Mouse (Mus musculus) left cerebral cortex, adult 9 months (tissue): ENCODE results near the gene Tesk2.
A peak's percentile ranks its signal among the peaks of the same experiment; 100 is the strongest.

Experiments used
- DNase-seq, 2 experiments: peaks; one replicate each; pipeline ENCODE4 v3.0.0; 2022; ENCODE audit warnings: low spot score in 2 of 2

Gene Tesk2

DNA sequence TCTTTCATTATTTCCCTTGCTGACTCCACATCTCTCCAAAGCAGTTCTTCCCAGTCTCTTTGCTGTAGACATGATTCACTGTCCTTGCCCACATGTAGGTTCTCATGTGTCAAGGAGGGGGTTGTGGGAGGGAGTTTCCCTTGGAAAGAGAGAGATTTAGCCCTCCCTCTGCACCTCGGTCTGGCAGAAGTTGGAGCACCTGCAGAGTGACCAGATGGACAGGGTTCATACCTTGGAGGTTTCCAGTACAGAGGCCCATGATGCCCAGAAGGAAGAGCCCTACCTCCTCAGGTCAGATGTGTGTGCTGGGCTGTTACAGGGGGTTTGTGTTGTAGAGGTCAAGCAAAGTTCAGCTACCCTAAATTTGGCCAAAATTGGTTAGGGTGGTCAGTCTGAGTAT is 8.2 kb upstream of the Tesk2 start:
- no peak for DNase-seq

DNA sequence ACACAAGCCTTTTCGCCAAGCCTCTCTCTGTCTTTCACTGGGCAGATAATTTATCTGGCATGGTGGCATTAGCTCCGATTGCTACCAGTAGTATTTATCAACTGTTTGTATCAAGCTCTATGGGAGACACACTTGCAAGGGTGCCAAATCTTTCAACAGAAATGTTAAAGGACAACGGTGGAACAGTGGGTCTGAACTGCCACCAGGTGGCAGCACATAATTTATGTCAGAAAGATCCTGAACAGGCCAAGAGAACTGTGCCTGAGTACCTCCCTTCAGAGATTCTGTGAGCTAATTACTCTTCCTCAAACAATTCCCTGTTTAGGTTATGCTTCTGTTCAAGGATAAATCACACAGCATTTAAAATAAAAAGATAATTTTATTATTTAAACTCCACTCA is 1.4 kb upstream of the Tesk2 start:
- peak in 1 of 2 experiments; percentile 70 for DNase-seq

DNA sequence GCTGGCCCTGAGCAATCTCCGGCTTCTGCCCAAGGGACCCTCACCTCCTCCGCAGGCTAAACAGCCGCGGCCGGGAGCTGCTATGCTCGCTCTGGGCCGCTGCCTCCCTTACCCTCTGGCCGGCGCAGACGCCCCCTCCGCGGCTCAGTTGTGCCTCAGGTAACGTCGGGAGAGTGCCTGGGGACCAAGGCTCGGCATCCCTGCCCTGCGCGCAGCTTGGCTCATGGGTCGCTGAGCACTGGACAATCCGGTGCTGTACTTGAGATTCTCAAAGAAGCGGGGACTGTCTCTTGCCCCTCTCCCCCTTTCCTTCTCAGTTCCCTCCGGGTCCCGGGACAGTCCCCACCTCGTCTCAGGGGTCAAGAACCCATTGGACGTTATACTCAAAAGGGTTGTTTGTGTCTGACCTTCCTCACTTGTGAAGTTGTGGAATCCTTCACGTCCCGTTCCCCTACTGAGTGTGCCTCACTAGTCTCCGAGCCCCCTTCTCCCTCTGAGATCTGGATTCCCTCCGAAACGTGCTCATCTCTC is 415 bp downstream of the Tesk2 start:
- DNase-seq, result no peak

DNA sequence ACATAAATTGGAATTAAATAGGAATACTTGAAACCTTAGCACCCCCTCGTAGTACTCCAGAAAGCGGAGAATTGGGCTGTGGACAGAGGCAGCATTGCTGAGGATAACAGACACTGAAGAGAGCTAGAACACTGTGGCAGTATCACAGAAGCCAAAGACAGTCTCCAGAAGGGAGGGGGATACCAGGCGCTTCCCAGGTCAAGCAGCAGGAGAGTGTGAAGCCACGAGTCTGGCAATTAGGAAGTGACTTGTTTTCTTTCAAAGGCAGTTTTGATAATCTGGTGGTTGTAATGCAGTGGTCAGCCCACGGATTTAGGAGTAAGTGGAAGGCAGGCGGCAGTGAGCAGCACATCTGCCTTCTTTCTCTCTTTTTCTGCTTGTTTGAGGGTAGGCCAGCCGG is 1.5 kb downstream of the Tesk2 start:
- no peak for DNase-seq

DNA sequence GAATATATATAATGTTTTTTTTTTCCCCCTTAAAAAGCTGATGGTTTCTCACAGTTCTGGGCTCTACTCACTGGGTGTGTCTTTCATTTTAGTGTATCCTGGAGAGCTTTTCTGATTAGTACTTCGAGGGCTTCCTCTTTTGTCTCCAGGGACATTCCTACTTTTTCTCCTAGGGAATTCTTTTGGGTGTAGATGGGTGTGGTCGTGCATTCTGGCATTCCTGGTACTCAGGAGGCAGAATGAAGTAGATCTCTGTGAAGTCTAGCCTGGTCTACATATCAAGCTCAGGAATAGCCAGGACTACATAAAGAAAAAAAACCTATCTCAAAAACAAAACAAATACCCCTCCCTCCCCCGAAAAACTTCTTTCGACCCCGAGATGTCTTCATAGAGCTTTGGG is 4.7 kb downstream of the Tesk2 start:
- no peak for DNase-seq

DNA sequence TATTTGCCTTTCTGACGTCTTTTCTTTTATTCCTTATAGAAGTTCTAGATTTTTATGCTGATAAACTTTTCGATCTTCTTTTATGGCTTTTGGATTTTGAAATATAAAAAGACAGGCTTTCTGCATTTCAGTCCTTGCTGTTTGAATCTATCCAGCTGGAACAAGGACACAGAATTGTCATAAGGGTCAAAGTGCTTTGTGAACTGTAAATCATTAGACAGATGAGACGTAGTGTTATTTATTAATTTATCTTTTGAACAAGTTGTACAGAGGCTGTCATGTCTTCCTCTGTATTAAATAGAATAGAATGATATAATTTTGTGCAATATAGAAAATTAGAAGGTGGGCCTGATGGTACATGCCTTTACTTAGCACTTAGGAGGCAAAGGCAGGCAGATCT is 6.7 kb downstream of the Tesk2 start:
- no peak for DNase-seq

DNA sequence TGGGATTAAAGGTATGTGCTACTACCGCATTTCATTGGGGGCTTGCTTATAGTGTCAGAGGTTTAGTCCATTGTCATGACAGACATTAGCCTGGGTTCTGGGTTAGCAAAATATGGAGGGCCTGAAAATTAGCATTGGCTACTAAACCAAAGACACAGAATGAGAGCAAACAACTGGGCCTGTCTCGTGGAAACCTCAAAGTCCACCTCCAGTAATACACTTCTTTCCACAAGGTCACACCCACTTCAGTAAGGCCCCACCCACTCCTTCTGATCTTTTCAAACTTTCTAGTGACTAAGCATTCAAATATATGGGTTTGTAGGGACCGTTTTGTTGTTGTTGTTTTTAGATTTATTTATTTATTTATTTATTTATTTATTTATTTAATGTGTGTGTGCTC is 8.8 kb downstream of the Tesk2 start:
- no peak for DNase-seq

DNA sequence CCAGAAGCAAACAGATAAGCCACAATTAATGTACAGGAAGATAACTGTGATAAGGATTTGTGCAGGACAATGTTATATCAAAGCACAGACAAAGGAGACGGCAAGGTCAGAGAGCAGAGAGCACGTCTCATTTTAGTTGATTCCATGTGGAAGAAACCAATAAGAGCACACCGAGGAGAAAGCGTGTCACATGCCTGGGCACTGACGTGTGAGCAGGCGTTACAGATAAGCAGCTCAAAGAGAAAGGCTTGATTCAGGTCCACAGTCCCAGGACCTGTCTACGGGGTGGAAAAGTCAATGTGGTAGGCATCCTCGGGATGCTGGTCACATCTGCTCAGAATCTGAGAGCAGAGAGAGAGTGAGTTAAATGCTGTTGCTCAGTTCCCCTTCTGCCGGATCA is 10.3 kb downstream of the Tesk2 start:
- no peak for DNase-seq

DNA sequence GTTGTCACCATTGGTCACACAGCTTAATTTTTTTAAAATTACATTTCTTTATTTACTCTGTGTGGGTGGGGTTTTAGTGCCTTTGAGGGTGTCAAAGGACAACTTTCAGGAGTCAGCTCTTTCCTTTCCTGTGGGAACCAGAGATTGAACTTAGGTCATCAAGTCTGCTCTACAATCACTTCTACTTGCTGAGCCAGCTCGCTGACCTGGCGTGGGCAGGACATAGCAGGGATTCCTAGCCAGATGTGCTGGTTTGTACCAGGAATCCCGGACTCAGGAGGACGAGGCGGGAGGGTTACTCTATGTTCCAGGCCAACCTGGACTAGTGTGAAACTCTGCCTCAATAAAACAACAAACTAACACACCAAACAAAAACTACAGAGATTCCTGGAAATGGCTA is 11.6 kb downstream of the Tesk2 start:
- no peak for DNase-seq

DNA sequence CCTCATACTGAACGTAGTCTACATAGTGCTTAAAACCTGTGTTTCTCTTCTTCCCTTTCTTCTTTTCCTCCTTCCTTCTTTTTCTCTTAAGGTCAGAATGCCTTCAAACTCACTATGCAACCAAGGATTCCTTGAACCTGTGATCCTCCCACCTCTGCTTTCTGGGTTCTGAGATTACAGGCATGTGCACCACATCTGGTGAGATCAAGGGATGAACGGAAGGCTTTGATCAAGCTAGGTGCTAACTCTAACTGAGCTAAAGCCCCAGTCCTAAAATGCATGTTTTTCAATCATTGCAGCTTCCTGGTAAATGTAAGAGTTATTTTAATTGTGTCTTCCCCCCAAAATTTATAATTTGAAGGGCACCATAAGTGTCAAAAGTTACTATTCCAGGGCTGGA is 14.2 kb downstream of the Tesk2 start:
- DNase-seq, result no peak

DNA sequence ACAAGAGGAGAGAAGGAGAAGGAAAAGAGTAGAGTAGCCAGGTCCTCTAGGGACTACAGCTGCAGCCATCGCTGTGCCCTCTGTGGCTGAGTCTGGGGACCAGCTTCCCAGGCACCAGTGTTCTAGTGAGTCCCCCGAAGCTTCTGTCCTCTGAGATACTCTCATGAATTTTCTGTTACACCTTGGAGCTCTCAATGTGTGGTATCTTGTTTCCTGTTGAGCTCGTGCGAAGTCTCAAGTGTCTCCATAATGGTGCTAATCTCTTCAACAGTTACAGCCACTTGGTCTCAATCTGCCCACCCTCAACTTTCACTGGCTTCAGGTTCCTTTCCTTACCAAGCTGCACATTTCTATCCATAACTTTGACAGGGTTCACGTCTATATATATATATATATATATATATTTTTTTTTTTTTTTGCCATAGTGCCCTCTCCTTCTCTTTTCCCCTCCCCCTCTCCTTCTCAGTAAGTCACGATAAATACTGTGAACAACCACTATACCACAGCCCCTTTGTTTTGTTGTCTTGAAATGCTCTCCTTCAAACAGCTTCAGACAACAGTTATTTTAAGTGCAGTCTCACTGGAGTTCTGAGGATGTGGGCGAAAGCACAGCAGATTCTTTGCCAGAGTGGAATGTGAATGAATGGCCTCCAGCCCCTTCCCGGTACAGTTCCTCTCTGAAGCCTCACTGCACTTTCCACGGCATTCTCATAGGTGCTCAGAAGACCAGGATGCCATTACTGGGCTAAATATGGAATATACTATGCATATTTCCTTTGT is 18.4 kb downstream of the Tesk2 start:
- no peak for DNase-seq

DNA sequence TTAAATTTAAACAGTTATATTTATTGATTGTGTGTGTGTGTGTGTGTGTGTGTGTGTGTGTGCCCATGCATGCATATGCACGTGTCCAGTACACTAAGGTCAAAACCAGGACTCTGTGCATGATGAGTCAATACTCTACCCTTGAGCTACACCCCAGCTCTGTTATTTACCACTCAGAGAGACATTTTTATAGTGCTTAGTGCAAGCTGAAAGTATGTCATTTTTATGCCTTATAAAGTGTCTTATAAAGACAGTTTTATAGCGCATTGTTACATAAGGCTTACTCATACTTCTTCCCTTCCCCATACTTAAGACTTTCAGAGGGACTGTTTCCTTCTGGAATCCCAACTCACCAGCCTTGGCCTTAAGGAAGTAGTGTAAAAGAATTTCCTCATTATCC is 29.0 kb downstream of the Tesk2 start:
- DNase-seq, result no peak

DNA sequence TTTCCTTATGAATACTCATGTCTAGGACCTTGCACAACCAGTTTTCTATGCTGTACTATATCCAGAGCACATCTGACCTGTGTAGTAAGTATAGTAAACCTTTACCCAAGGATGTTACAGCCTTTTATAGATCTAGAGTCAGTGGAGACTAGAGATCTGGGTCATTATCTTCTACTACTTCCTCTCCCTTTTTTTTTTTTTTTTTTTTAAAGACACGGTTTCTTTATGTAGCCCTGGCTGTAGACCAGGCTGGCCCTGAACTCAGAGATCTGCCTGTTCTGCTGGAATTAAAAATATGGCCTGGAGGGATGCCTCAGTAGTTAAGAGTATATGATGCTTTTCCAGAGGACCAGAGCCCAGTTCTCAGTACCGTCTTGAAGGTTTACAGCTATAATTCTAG is 41.2 kb downstream of the Tesk2 start:
- DNase-seq, result no peak

DNA sequence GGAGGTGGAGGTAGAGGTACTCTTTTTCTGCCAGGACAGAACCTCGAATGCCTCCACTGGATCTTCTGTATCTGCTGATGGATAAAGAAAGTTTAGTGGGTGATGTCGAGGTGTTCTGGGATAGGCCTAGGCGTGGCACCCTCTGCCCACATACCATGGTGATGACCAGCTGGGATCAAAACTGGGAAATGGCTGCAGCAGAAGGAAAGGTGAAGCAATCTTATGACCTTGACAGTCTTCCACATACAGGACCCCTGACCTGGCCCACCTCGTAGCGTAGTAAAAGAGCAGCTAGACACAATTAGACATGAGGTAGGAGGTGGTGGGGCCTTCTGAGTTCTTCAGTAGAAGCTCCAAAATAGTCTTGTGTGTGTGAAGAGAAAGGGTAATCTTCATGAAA is 43.3 kb downstream of the Tesk2 start:
- no peak for DNase-seq

DNA sequence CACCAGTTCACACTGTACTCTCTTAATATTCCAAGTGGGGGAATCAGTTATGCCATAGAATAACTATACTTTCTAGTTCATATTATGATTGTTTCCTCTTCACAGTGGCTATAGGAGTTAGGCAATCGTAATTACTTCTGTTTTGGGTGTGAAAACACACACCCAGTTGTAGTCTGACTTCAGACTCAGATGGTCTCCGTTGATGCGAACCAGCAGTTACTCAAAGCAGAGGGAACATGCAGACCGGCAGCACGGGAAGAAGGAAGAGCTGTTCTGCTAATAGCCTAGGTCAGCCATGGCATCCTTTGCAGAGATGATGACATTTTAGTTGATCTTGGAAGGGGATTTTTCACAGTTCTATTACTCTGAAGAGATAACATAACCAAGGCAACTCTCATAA is 47.8 kb downstream of the Tesk2 start:
- DNase-seq, result no peak

DNA sequence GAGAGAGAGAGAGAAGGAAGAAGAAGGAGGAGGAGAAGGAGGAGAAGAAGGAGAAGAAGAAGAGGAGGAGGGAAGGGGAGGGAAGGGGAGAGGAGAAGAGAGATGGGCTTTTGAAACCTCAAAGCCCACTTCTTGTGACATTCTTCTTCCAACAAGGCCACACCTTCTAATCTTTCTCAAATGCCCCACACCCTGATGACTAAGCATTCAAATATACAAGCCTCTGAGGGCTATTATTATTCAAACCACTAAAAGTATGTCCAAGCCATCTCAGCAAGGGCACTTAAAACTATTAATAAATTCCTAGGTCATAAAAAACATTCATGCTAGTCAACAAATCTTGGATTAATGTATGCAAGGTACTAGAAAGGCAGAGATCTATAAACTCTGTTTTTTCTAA is 48.3 kb downstream of the Tesk2 start:
- DNase-seq, result no peak

DNA sequence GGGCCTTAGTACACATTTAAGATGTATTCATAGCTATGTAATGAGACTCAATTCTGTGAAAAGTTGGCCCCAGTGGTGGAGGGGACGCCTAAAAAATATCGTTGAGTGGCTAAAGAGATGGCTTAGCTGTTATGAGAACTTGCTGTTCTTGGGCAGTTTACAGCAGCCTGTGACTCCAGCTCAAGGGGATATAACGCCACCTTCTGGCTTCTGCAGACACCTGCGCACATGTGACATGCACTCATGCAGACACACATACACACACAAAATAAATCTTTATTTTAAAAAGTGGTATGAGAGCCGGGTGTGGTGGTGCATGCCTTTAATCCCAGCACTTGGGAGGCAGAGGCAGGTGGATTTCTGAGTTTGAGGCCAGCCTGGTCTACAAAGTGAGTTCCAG is 55.6 kb downstream of the Tesk2 start:
- no peak for DNase-seq

DNA sequence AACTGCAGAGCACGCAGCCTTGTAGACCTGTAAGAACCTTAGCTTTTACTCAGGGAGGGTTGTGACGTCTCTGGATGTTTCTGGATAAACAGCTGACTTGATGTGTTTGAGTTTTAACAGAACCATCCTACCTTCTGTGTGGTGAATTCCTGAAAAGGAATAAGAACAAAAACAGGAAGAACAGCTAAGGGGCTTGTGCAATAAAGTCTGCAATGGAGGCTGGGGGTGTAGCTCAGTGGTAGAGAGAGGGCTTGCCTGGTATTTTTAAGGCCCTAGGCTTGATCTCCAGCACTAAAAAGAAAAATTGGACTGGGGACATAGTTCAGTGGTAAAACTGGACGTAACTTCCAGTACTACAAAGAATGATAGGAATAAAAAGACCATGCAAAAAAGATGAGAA is 56.3 kb downstream of the Tesk2 start:
- no peak for DNase-seq

DNA sequence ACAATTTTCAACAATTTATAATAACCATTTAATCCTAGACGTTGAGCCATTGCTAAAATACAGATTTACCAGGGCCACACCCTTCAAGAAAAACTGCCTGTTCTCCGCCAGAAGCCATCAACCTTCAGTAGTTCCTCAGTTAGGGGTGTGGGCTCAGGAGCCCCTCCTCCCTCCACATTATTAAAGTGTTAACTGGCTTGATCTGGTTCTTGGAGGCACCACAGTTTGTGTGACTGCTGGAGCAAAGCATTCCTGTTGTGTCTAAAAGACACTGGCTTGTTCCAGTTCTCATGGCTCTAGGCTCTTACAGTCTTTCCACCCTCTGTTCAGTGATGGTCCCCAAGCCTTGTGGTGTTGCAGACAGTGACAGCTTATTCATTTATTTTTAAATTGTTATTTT is 59.8 kb downstream of the Tesk2 start:
- DNase-seq, result no peak

DNA sequence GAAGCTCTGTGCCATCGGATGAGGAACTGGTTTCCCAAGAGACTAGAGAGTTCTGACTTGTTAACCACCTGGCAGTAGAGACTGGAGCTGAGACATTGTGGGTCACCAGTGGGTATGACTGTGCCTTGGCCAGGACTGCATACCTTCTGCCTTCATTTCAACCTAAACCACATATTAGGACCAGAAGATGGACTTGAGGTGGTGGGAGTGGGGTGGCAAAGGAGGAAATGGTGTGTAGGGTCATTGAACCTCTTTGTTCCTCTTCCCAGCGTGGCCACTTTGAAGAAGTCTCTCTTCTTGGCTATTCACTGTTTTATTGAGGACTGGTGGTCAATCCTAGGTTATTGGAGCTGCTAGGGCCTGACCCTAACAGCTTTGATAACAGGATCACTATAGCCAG is 60.6 kb downstream of the Tesk2 start:
- no peak for DNase-seq

DNA sequence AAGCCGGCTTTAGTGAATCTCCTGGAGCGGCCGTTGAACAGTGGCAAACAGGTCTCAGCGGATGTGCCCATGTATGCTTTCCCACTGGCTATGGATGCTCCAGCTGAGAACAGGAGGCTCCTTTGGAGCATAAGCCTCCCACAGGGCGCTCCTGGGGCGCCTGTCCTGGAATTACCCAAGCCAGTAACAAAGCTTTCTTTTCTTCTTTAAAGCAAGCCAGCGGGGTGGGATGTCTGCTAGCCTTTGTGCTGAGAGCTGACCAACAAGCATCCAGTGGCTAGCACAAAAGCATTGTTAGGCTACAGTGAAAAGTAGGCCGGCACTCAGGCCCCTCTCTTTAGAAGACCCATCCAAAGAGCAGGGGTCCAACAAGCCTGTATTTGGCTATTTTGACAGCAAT is 61.4 kb downstream of the Tesk2 start:
- peak in 1 of 2 experiments; percentile 25 for DNase-seq

DNA sequence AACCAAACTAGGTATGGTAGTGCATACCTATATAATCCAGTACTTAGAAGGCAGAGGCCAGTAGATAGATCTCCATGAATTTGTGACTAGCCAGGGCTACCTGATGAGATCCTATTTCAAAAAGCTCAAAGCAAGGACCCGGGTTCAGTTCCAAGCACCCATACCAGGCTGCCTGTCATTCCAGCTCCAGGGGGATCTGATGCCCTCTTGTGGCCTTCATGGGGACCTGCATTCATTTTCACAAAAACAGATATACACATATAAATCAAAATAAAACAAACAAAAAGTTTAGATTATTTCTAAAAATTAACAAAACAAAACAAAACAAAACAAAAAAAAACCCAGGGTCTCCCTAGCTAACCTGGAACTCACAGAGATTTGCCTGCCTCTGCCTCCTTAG is 65.8 kb downstream of the Tesk2 start:
- DNase-seq, result no peak

DNA sequence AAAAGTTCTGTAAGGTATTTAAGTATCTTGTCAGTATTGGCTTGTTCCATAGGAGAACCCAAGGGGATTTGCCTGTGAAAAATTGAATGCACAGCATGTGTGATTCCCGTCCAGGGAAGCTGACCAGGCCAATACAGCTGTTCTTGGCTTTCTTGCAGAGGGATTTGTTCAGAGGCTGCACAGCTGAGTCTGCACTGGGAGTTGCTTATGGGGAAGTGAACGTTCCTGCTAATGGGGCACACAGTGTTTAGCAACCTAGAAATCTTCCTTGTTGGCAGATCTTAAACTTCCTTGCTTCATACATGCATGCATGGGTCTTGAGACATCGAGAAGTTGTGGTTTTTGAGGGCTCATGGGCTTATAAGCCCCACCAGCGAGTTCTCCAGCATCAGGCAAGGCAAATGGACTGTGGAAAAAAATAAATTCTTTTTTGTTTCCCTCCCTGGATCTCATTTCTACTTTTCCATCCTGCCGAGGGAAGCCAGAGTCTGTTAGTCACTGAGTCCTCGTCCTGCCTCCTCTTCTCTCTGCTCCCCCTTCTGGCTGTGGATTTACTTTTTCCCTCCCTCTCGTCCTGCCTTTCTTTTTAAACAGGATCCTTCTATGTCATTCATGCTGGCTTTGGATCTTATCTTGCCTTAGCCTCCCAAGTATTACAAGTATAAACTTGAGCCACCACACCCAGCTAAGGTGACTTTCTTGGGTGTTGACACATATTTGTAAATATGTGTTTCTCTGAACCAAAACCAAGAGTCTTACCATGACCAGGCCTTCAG is 67.4 kb downstream of the Tesk2 start:
- no peak for DNase-seq
